Mouse (Mus musculus) thymus, postnatal 14 days (tissue): ENCODE measurements around the gene Lmod1.

ENCODE experiments used
- DNase-seq: peaks from one replicate; pipeline ENCODE4 v3.0.0; 2021

Gene Lmod1

GRCm38 (mm10) chr1:135363446-135363845, 38.8 kb downstream of the Lmod1 start:
- DNase-seq, result no peak

DNA sequence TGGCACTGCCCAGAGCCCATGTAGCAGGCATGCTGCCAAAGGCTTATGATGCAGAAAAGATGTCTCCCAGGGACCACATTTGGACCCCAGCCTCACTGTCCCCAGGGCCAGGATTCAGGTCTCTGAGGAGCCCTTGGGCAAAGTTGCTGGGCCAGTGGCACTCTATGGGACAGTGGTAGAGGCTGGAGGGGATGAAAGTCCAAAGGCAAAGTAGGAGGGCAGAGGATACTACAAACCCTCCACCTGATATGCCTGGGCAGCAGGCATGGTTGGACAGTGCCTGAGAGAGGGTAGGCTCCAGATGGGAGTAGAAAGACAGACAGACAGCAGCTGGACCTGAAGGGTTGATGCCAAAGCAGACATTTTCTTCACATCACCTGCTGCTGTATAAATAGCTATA, 41.8 kb downstream of the Lmod1 start:
- DNase-seq, result no peak

GRCm38 (mm10) chr1:135367005-135367404, 42.4 kb downstream of the Lmod1 start:
- DNase-seq, result no peak

DNA sequence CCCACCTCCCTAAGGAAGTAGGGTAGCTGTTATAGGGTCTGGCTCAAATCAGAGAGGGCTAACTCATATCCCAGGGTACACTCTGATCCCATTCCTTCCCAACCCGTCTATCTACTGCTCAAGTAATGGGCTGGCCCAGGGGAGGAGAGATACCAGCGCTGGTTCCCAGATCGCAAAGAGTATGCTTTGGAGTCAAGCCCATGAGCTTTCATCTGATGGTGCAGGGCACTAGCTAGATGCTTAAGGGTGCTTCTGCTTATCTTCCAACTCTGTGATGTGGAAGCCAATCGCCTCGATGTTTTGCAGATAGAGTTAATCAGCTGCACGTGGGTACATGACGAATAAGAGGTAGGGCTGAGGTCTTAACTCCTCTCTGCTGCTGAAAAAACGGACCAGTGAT, 43.0 kb downstream of the Lmod1 start:
- no peak for DNase-seq

GRCm38 (mm10) chr1:135368245-135368644, 43.6 kb downstream of the Lmod1 start:
- DNase-seq, result peak; percentile 56

DNA sequence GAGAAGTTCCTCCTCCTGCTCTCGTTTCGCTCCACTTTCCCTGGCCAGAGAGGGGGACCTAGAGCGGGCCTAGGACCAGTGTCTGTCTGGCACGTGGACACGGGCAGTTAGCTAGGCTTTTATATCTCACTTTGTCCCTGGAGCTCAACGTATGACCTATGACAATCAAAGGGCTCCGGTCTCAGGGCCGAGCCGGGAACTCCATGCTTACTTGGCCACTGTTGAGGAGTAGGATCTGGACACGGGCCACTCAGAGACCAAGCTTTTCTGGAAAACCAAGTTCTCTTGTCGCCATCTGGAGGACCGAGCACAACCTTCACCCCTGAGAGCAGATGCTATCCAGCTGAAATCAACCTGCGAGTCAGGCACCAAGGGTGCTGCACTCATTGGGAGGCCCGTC, 44.4 kb downstream of the Lmod1 start:
- no peak for DNase-seq

GRCm38 (mm10) chr1:135369415-135369814, 44.8 kb downstream of the Lmod1 start:
- DNase-seq, result no peak

DNA sequence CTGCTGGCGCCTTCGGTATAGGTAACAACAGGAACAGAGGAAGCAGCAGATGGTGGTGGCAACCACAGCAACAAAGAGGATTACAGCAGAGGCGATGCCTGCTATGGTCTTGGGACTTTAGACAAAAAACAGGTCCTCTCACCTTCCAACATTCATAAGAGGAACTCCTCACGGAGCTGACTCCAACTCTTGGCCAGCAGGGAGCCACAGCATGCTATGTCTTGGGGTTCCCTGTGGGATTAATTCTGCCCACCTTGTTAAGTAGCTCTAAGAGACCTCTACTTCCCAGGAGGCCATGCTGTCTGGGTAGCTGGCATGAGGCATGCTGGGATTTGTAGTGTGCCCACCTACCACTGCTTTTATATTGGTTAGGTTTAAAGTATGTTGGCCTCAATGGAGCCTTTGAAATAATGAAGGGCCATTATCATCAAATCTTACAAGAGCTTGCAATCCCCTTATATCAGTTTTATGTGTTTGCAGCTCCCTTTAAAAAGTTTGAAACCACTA, 48.6 kb downstream of the Lmod1 start:
- no peak for DNase-seq

DNA sequence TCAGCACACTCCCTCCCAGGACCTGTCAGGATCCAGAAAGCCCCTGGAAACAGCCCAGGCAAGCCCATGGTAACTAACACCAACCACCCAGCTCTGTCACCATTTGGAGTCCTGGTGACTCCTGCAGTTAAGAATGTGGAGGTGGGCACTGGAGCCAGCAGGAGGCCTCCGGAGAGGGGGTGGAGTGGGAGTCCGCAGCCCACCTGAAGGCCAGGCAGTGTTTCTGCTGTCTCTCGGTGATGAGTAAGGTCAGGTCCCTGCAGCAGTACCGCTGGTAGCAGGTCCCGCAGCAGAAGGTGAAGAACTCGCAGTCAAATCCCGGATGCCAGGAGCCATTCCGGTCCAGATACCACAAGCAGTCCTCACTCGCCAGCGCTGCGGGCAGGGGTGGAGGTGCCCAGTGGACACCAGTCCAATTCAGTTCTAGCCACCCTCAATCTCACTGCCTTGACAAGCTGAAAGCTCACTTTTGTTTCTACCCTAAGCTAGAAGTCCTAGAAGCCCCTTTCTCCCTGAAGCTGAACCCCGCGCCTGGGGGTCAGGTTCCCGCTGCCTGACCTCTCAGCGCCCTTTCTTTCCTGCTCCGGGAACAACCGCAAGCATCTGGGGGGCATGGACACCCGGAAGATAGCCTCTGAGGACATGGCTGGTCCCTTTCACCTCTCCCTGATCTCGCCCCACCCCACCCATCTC, 49.7 kb downstream of the Lmod1 start:
- DNase-seq, result no peak

GRCm38 (mm10) chr1:135374868-135375581, 50.4 kb downstream of the Lmod1 start, which contains the start of gene Shisa4:
Gene Shisa4, minus strand, starts transcription at chr1:135375237.
- no peak for DNase-seq

DNA sequence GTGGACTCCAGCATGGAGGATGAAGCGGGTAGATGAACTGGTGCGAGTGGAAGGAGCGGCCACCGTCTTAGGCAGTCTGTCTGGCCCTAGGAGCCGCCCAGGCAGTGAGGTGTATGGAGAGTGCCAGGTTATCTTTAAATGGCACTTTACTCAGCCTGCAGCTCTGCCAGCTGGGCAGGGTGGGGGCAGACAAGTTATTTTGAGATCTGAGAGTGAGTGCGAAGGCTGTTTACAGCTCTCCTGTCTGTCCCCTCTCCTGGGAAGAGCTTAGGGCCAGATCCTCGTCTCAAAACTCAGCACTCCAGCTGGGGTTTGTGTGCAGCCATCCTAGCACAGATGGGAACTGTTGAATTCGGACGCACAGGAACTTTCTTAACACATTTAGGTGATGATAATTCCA, 54.0 kb downstream of the Lmod1 start:
- no peak for DNase-seq

DNA sequence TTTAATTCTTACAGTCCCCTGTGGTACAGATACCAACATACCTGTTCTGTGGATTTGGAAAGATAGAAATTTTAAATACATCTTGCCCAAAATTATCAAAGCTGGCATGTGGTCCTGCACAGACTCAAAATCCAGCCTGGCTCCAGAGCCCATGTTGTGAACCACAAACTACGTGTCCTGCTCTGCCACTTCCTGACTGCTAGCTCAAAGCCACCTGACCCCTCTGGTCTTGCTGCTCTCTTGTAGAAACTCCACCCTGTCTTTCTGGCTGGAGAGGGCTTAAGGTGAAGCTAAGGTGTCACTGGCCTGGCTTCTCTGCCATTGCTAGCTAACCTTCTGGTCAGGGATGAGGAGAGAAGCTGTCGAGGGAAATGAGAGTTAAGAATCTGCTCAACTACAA, 54.4 kb downstream of the Lmod1 start:
- DNase-seq, result no peak

- no peak for DNase-seq
These were observed 55.7 kb downstream of the Lmod1 start for GRCm38 (mm10) chr1:135380071-135380991.

DNA sequence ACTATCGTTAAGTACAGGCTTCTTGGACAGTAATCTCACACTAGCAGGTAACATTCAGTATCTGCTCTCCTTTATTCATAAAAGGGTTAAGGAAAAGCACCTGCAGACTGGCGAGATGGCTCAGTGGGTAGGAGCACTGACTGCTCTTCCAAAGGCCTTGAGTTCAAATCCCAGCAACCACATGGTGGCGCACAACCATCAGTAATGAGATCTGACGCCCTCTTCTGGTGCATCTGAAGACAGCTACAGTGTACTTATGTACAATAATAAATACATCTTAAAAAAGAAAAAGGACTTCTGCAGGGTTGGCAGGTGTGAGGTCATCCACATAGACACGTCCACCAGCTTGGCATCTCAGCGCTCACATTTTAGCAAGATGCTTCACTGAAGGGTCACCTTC, 57.0 kb downstream of the Lmod1 start:
- peak; percentile 38 for DNase-seq

DNA sequence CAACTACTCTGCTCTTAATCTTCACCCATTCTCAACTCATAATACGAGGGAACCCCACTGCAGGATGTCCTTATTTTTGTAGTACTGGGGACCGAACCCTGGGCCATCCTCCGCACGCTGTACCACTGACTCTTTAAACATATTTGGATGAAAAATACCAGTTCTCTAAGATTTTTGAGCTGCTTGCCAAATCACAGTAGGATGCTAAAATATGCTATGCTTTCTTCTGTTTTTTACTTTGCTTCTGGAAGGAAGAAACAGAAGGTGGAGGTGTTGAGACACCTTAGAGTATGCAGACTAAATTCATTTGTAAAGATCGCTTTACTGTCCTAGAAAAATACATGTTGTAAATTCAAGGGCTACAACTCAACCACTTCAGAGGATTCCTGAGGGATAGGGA, 59.6 kb downstream of the Lmod1 start:
- DNase-seq, result no peak

DNA sequence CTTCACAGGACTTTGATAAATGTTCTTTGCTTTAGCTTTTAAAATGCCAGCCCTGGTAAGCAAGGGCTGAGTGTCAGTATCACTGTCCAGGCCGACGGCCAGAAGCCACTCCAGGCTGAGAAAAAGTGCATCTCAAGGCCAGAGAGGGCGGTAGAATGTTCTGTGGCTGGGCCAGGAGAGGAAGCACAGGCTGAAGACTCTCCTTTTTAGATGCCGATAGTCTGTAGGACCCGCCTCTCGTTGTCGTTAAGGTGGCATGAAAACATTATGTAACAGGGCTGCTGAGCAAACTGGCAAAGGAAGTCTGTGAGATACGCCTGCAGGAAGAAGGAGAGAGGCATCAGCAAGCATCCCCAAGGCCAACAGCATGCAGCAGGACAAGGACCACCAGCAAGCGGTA, 60.6 kb downstream of the Lmod1 start:
- DNase-seq, result no peak

DNA sequence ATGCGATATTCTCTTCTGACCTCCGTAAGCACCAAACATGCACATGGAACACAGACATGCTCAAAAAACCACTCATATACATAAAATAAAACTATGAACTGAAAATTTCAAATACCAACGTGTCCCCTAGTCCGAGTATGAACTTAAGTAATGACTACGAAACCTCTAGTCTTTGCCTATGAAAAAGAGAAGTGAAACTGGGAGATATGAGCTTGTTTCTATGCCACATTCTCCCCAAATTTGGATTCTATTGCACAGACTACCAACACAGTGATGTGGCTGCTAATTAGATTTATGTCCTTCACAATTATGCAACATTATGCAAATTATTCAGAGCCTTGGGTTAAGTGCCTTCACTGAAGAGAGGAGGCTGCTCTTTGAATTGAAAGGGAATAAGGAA, 74.9 kb downstream of the Lmod1 start:
- DNase-seq, result no peak

GRCm38 (mm10) chr1:135401452-135402110, 77.0 kb downstream of the Lmod1 start:
- DNase-seq, result no peak

GRCm38 (mm10) chr1:135405356-135405755, 80.7 kb downstream of the Lmod1 start:
- DNase-seq, result no peak

DNA sequence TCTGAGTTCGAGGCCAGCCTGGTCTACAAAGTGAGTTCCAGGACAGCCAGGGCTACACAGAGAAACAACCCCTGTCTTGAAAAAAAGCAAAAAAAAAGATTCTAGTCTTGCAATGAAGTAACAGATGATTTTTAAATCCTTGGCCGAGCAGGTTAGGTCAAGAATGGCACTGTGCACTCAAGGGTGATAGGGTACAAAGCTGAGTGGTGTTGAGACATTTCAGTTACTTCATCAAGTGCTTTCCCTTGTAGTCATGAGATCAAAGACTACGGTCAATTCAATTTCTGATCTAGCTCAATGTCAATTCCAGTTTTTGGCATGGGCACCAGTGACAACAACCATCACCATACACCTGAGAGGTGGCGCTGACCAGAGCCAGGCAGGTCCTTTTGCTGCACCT, 84.4 kb downstream of the Lmod1 start:
- no peak for DNase-seq

DNA sequence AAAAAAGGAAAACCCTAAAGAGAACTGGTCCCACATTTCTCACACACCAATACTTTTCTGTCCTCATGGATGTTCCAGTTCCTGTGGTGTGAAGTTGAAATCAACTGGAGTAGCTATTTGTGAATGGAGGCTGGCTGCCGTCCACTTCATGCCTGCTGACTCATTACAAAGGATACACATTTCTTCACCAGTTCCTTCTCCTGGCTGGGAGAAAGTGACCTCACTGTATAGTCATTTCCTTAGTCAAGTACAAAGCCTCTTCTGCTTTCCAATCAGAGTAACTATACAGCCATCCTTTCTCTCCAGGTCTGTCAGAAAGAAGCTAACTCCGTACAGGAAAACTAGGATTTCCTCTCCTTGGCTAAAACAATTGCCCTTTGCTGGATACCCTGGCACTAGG, 86.4 kb downstream of the Lmod1 start:
- DNase-seq, result no peak

GRCm38 (mm10) chr1:135412130-135412529, 87.5 kb downstream of the Lmod1 start:
- DNase-seq, result no peak

DNA sequence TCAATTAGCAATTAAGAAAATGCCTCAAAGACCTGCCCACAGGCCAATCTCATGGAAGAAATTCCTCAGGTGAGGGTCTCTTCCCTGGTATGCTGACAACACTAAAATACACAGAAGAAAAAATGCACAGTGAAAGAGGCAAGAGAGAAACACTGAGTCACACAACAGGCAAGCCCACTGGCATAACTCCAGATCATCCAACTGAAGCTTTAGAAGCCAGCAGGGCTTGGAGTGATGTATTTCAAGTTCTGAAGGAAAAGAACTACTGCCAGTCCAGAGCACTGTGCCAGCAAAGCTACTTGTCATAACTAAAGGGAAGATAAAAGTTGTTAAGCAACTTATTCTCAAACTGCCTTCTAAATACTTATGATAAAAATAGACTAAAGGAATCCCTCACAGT, 89.4 kb downstream of the Lmod1 start:
- DNase-seq, result no peak
